Mouse (Mus musculus) CH12.LX (cell line): ENCODE results near the gene Arhgef10l. TPM values are rescaled to one million over a fixed set of nuclear protein-coding genes. Genes with fewer than 3 reads are reported as not detected.

Source experiments
- DNase-seq: peaks from one replicate; pipeline ENCODE4 v3.0.0-alpha.2; 2013; ENCODE audit errors: extremely low read depth
- H3K27ac ChIP-seq: 2 replicates; pipeline ENCODE4 v1.5.1; 2012; ENCODE audit warnings: low read depth, mild to moderate bottlenecking, control low read depth, moderate library complexity; ENCODE audit not compliant: insufficient read depth
- H3K27me3 ChIP-seq: replicated peaks from 2 replicates; pipeline ENCODE3; 2012; ENCODE audit warnings: inconsistent platforms
- H3K36me3 ChIP-seq, 2 experiments: replicated peaks in 1 of 2; 2 replicates each; pipeline versions ENCODE3 to v1.6.1; 2012; ENCODE audit warnings: inconsistent platforms in 1 of 2, low read length in 1 of 2, mild to moderate bottlenecking in 1 of 2, mixed read lengths in 1 of 2, moderate library complexity in 1 of 2; ENCODE audit not compliant: control insufficient read depth in 1 of 2, insufficient read depth in 1 of 2
- H3K4me1 ChIP-seq, 2 experiments: 2 replicates each; pipeline ENCODE4 v1.6.1; 2012; ENCODE audit warnings: inconsistent platforms in 1 of 2, moderate library complexity in 1 of 2; ENCODE audit not compliant: insufficient read depth in 2 of 2, control insufficient read depth in 1 of 2
- H3K4me2 ChIP-seq: 2 replicates; pipeline ENCODE4 v1.6.1; 2012; ENCODE audit warnings: low read depth, mild to moderate bottlenecking, control low read depth; ENCODE audit not compliant: poor library complexity, insufficient read depth, severe bottlenecking
- H3K4me3 ChIP-seq, 3 experiments: fragments of 150-350 bp in 1 of 3; sonication (generic) in 1 of 3; replicated peaks in 1 of 3; 2 replicates each; pipeline versions ENCODE3 to v1.5.1; 2011 to 2012; ENCODE audit warnings: low read depth in 2 of 3, low read length in 2 of 3, mild to moderate bottlenecking in 2 of 3, moderate library complexity in 2 of 3, control low read depth in 1 of 3, improper control_type of control experiment in 1 of 3, inconsistent platforms in 1 of 3, mixed read lengths in 1 of 3; ENCODE audit not compliant: poor library complexity in 1 of 3
- H3K79me2 ChIP-seq: replicated peaks from 2 replicates; pipeline ENCODE4 v1.6.1; 2012; ENCODE audit warnings: mild to moderate bottlenecking, moderate library complexity; ENCODE audit not compliant: control insufficient read depth, poor library complexity, insufficient read depth, severe bottlenecking; ENCODE audit errors: extremely low read depth
- H3K9ac ChIP-seq: 2 replicates; pipeline ENCODE4 v1.6.1; 2012; ENCODE audit warnings: low read depth, mild to moderate bottlenecking, control low read depth, moderate library complexity; ENCODE audit not compliant: insufficient read depth
- H3K9me3 ChIP-seq: replicated peaks from 2 replicates; pipeline ENCODE3; 2012; ENCODE audit warnings: low read length, inconsistent platforms, mixed read lengths
- BHLHE40 ChIP-seq: IDR thresholded peaks from 2 replicates; pipeline ENCODE4 v1.6.1; 2011; ENCODE audit warnings: mild to moderate bottlenecking, low read depth, low read length, improper control_type of control experiment
- CHD1 ChIP-seq: IDR thresholded peaks from 2 replicates; pipeline ENCODE4 v1.6.1; 2012; ENCODE audit warnings: low read depth, low read length, improper control_type of control experiment, inconsistent platforms
- CHD2 ChIP-seq: IDR thresholded peaks from 2 replicates; pipeline ENCODE4 v1.6.1; 2011; ENCODE audit warnings: low read length, improper control_type of control experiment
- CTCF ChIP-seq, 2 experiments: IDR thresholded peaks in 1 of 2; conservative IDR thresholded peaks in 1 of 2; 2 replicates each; pipeline ENCODE4 v1.5.1; 2011 to 2012; ENCODE audit warnings: low read depth in 2 of 2, low read length in 2 of 2, improper control_type of control experiment in 1 of 2, inconsistent platforms in 1 of 2, mild to moderate bottlenecking in 1 of 2, moderate library complexity in 1 of 2
- E2F4 ChIP-seq: IDR thresholded peaks from 2 replicates; pipeline ENCODE4 v1.6.1; 2011; ENCODE audit warnings: low read depth, low read length, improper control_type of control experiment; ENCODE audit not compliant: insufficient replicate concordance
- EP300 ChIP-seq: IDR thresholded peaks from 2 replicates; pipeline ENCODE4 v1.6.1; 2011; ENCODE audit warnings: low read length, improper control_type of control experiment
- ETS1 ChIP-seq: conservative IDR thresholded peaks from 2 replicates; pipeline ENCODE4 v1.6.1; 2012; ENCODE audit warnings: low read depth, mild to moderate bottlenecking, inconsistent platforms, low read length, improper control_type of control experiment, moderate library complexity
- GABPA ChIP-seq: IDR thresholded peaks from 2 replicates; pipeline ENCODE4 v1.6.1; 2012; ENCODE audit warnings: low read depth, low read length, improper control_type of control experiment, inconsistent platforms; ENCODE audit not compliant: insufficient replicate concordance
- HCFC1 ChIP-seq: IDR thresholded peaks from 2 replicates; pipeline ENCODE4 v1.6.1; 2012; ENCODE audit warnings: low read depth, mild to moderate bottlenecking, inconsistent platforms, low read length, improper control_type of control experiment
- JUN ChIP-seq: IDR thresholded peaks from 2 replicates; pipeline ENCODE4 v1.6.1; 2011; ENCODE audit warnings: low read depth, mild to moderate bottlenecking, low read length, improper control_type of control experiment, moderate library complexity; ENCODE audit not compliant: insufficient read depth
- JUND ChIP-seq: conservative IDR thresholded peaks from 2 replicates; pipeline ENCODE4 v1.6.1; 2011; ENCODE audit warnings: low read depth, low read length, improper control_type of control experiment
- MAX ChIP-seq: IDR thresholded peaks from 2 replicates; pipeline ENCODE4 v1.6.1; 2011; ENCODE audit warnings: low read length, improper control_type of control experiment
- MAZ ChIP-seq: IDR thresholded peaks from 2 replicates; pipeline ENCODE4 v1.6.1; 2012; ENCODE audit warnings: low read depth, mild to moderate bottlenecking, inconsistent platforms, low read length, improper control_type of control experiment, moderate library complexity
- MEF2A ChIP-seq: IDR thresholded peaks from 2 replicates; pipeline ENCODE4 v1.6.1; 2014; ENCODE audit warnings: low read depth, mild to moderate bottlenecking, inconsistent platforms, low read length, improper control_type of control experiment, borderline replicate concordance
- MXI1 ChIP-seq: IDR thresholded peaks from 2 replicates; pipeline ENCODE4 v1.6.1; 2011; ENCODE audit warnings: mild to moderate bottlenecking, low read depth, low read length, improper control_type of control experiment
- MYC ChIP-seq: IDR thresholded peaks from 2 replicates; pipeline ENCODE4 v1.6.1; 2011; ENCODE audit warnings: low read depth, mild to moderate bottlenecking, improper control_type of control experiment, low read length
- NELFE ChIP-seq: IDR thresholded peaks from 2 replicates; pipeline ENCODE4 v1.6.1; 2011; ENCODE audit warnings: low read depth, low read length, improper control_type of control experiment
- NRF1 ChIP-seq: IDR thresholded peaks from 2 replicates; pipeline ENCODE4 v1.6.1; 2014; ENCODE audit warnings: low read depth, mild to moderate bottlenecking, inconsistent platforms, low read length, improper control_type of control experiment, moderate library complexity
- PAX5 ChIP-seq: IDR thresholded peaks from 2 replicates; pipeline ENCODE4 v1.6.1; 2012; ENCODE audit warnings: low read length, inconsistent platforms, mixed read lengths
- POLR2A ChIP-seq: IDR thresholded peaks from 2 replicates; pipeline ENCODE4 v1.6.1; 2011; ENCODE audit warnings: low read depth, mild to moderate bottlenecking, improper control_type of control experiment, low read length
- POLR2AphosphoS2 ChIP-seq: IDR thresholded peaks from 2 replicates; pipeline ENCODE4 v1.6.1; 2011; ENCODE audit warnings: low read depth, low read length, improper control_type of control experiment
- RCOR1 ChIP-seq: conservative IDR thresholded peaks from 2 replicates; pipeline ENCODE4 v1.6.1; 2012; ENCODE audit warnings: low read depth, mild to moderate bottlenecking, inconsistent platforms, low read length, improper control_type of control experiment
- SIN3A ChIP-seq: IDR thresholded peaks from 2 replicates; pipeline ENCODE4 v1.6.1; 2012; ENCODE audit warnings: low read length, improper control_type of control experiment, inconsistent platforms
- TCF12 ChIP-seq: IDR thresholded peaks from 2 replicates; pipeline ENCODE4 v1.6.1; 2014; ENCODE audit warnings: low read depth, mild to moderate bottlenecking, inconsistent platforms, low read length, improper control_type of control experiment
- USF1 ChIP-seq: IDR thresholded peaks from 2 replicates; pipeline ENCODE4 v1.6.1; 2014; ENCODE audit warnings: low read depth, mild to moderate bottlenecking, inconsistent platforms, low read length, improper control_type of control experiment
- USF2 ChIP-seq: conservative IDR thresholded peaks from 2 replicates; pipeline ENCODE4 v1.6.1; 2011; ENCODE audit warnings: low read depth, low read length, improper control_type of control experiment
- ZC3H11A ChIP-seq: IDR thresholded peaks from 2 replicates; pipeline ENCODE4 v1.6.1; 2012; ENCODE audit warnings: low read depth, mild to moderate bottlenecking, inconsistent platforms, low read length, improper control_type of control experiment
- ZKSCAN1 ChIP-seq: IDR thresholded peaks from 2 replicates; pipeline ENCODE4 v1.6.1; 2012; ENCODE audit warnings: low read depth, inconsistent platforms, low read length, improper control_type of control experiment, borderline replicate concordance
- ZMIZ1 ChIP-seq: IDR thresholded peaks from 2 replicates; pipeline ENCODE4 v1.6.1; 2012; ENCODE audit warnings: low read depth, mild to moderate bottlenecking, inconsistent platforms, low read length, improper control_type of control experiment
- dilution Hi-C: fragments of 300-500 bp; cut with MboI; formaldehyde crosslinking; loops from 2 replicates; pipeline ENCODE4 v1.14.3; 2020; ENCODE audit warnings: low sequenced_read_pairs; ENCODE audit not compliant: extremely low pct_unique_long_range_greater_than_20kb, extremely low pct_ligation_motif_present
- in situ Hi-C: fragments of 300-500 bp; cut with MboI; formaldehyde crosslinking; loops from 3 replicates; pipeline ENCODE4 v1.14.3; 2019; ENCODE audit warnings: low sequenced_read_pairs, low pct_ligation_motif_present, low pct_unique_long_range_greater_than_20kb, mixed read lengths
- polyA plus RNA-seq: library from polyadenylated mRNA; unstranded; fragments of >175 nt; gene quantifications from 2 replicates; pipeline ENCODE4 v1.2.1, GENCODE M21; 2012; ENCODE audit warnings: low read depth; ENCODE audit not compliant: insufficient read length
- total RNA-seq, 2 experiments: library from RNA; depleted of rRNA; stranded (reverse); fragments of 300-350 nt in 1 of 2; fragments of >200 nt in 1 of 2; gene quantifications; 2 replicates each; pipeline ENCODE4 v1.2.3; 2012 to 2014

The Arhgef10l gene
- total and polyA plus RNA-seq, 3 experiments, result 4.5 to 15.8 (median 10.2) TPM

DNA sequence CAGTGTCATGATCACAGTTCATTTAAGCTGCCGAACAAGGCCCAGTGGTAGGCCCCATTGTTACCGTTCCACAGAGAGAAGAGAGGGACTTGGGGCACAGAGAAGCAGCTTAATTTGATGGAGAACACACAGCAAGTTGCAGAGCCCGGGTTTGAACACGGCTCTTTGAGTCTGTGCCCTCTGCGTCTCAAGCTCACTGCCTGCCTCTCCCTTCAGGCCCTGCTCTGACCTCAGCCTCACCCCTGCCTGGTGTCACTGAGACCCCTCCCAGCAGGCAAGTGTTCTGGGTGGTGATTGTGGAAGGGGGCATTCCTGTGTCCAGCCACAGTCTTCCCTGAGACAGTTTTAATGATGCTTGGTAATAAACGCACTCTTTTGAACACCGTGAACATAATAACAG, 29.3 kb upstream of the Arhgef10l start:
- Histone ChIP-seq H3K9me3 (no peaks in the 10 kb centered on the region), H3K4me2 (no peak overlapping the region), H3K36me3 (no peaks in the 10 kb centered on the region), H3K79me2 (no peaks in the 10 kb centered on the region), H3K27ac (no peak overlapping the region), H3K4me3 (no peak overlapping the region), H3K9ac (no peak overlapping the region), H3K4me1 (peaks cover 18 to 66% of the 10 kb centered on the region in 2 experiments), H3K27me3 (no peaks in the 10 kb centered on the region)
- dilution Hi-C loops, result no loop called here
- in situ Hi-C loops, result no loop called here
- TF ChIP-seq CHD1 (no peak), POLR2AphosphoS2 (no peak), POLR2A (no peak), TCF12 (no peak), RCOR1 (no peak), CHD2 (no peak), PAX5 (no peak)
- no peak for DNase-seq

GRCm38 (mm10) chr4:140694551-140695060, 28.8 kb upstream of the Arhgef10l start:
- no peaks in the 10 kb centered on the region for H3K36me3 ChIP-seq
- H3K27ac ChIP-seq, result no peak overlapping the region
- no peak overlapping the region for H3K9ac ChIP-seq
- peaks cover 18 to 68% of the 10 kb centered on the region in 2 experiments for H3K4me1 ChIP-seq
- DNase-seq, result no peak
- H3K79me2 ChIP-seq, result no peaks in the 10 kb centered on the region
- TF ChIP-seq EP300 (no peak), JUND (no peak), ETS1 (no peak), MAX (no peak), E2F4 (no peak), CHD2 (no peak), JUN (no peak), NELFE (no peak), NRF1 (no peak), HCFC1 (no peak)
- dilution Hi-C loops, result no loop called here
- H3K4me3 ChIP-seq, result no peak overlapping the region
- in situ Hi-C loops, result no loop called here
- no peaks in the 10 kb centered on the region for H3K9me3 ChIP-seq
- H3K27me3 ChIP-seq, result no peaks in the 10 kb centered on the region
- H3K4me2 ChIP-seq, result no peak overlapping the region

GRCm38 (mm10) chr4:140693513-140693912, 27.7 kb upstream of the Arhgef10l start:
- Histone ChIP-seq H3K4me1 (peaks cover 16 to 66% of the 10 kb centered on the region in 2 experiments), H3K27ac (no peak overlapping the region), H3K9me3 (no peaks in the 10 kb centered on the region), H3K36me3 (no peaks in the 10 kb centered on the region), H3K4me3 (no peak overlapping the region), H3K4me2 (no peak overlapping the region), H3K9ac (no peak overlapping the region), H3K27me3 (no peaks in the 10 kb centered on the region), H3K79me2 (no peaks in the 10 kb centered on the region)
- dilution Hi-C loops (no loop called here), in situ Hi-C loops (no loop called here)
- DNase-seq, result no peak
- no peak for TF ChIP-seq MAZ
- no peak for TF ChIP-seq GABPA
- no peak for TF ChIP-seq SIN3A
- TF ChIP-seq USF2, result no peak
- no peak for TF ChIP-seq MXI1
- TF ChIP-seq MYC, result no peak
- no peak for TF ChIP-seq ZMIZ1
- TF ChIP-seq ETS1, result no peak
- TF ChIP-seq ZC3H11A, result no peak
- no peak for TF ChIP-seq CTCF (conservative IDR thresholded peaks at IDR 0.05 in 1 of 2, IDR thresholded peaks at IDR 0.05 in 1 of 2; ENCODE audit: low read depth in 2 of 2, low read length in 2 of 2)
- TF ChIP-seq BHLHE40, result no peak
- no peak for TF ChIP-seq USF1
- no peak for TF ChIP-seq ZKSCAN1
- TF ChIP-seq CHD1, result no peak
- TF ChIP-seq MEF2A, result no peak
